Mouse (Mus musculus) lung, embryonic 16.5 days (tissue): ENCODE measurements around the gene Atp2a2. TPM values are rescaled to one million over a fixed set of nuclear protein-coding genes. Genes with fewer than 3 reads are reported as not detected.

ENCODE experiments used
- ATAC-seq: fragments of 200-750 bp; cut with Nextera tagmentation; 2 replicates; pipeline ENCODE4 v1.8.0; 2017; ENCODE audit warnings: low read depth, mild to moderate bottlenecking, moderate library complexity
- H3K27ac ChIP-seq: fragments of 300-500 bp; sonication (generic); 2 replicates; pipeline ENCODE4 v1.5.1; 2014; ENCODE audit warnings: mild to moderate bottlenecking, control low read depth, low read length
- H3K27me3 ChIP-seq: fragments of 300-500 bp; sonication (generic); 2 replicates; pipeline ENCODE4 v1.6.1; 2014; ENCODE audit warnings: low read depth, low read length, mixed read lengths; ENCODE audit not compliant: control insufficient read depth, insufficient read depth
- H3K36me3 ChIP-seq: fragments of 300-500 bp; sonication (generic); 2 replicates; pipeline ENCODE4 v1.6.1; 2014; ENCODE audit warnings: low read length; ENCODE audit not compliant: control insufficient read depth, insufficient read depth
- H3K4me1 ChIP-seq: fragments of 300-500 bp; sonication (generic); replicated peaks from 2 replicates; pipeline ENCODE4 v1.6.1; 2014; ENCODE audit warnings: low read length, mixed read lengths; ENCODE audit not compliant: control insufficient read depth, insufficient read depth
- H3K4me2 ChIP-seq: fragments of 300-500 bp; sonication (generic); 2 replicates; pipeline ENCODE4 v1.6.1; 2014; ENCODE audit warnings: low read depth, low read length, control low read depth
- H3K4me3 ChIP-seq: fragments of 300-500 bp; sonication (generic); 2 replicates; pipeline ENCODE4 v1.5.1; 2014; ENCODE audit warnings: mild to moderate bottlenecking, low read length, control low read depth
- H3K9ac ChIP-seq: fragments of 300-500 bp; sonication (generic); 2 replicates; pipeline ENCODE4 v1.6.1; 2014; ENCODE audit warnings: low read length, control low read depth
- H3K9me3 ChIP-seq: fragments of 300-500 bp; sonication (generic); 2 replicates; pipeline ENCODE4 v1.6.1; 2016; ENCODE audit warnings: low read length; ENCODE audit not compliant: control insufficient read depth
- WGBS: fragments of 180-500 bp; shearing (Covaris S2); extraction: QIAGEN DNeasy Blood & Tissue Kit; methylation state at CpG from one replicate; pipeline ENCODE4 v1.1.7; 2014; 5-methylcytosine and 5-hydroxymethylcytosine counted together
- polyA plus RNA-seq: library from polyadenylated mRNA; unstranded; fragments of >200 nt; fragmentation: Nextera tagmentation; extraction: Ambion mirVana; gene quantifications from 2 replicates; pipeline ENCODE4 v1.2.1, GENCODE M21; 2015

The Atp2a2 gene
- 28.8 TPM in 2 replicates for polyA plus RNA-seq

DNA sequence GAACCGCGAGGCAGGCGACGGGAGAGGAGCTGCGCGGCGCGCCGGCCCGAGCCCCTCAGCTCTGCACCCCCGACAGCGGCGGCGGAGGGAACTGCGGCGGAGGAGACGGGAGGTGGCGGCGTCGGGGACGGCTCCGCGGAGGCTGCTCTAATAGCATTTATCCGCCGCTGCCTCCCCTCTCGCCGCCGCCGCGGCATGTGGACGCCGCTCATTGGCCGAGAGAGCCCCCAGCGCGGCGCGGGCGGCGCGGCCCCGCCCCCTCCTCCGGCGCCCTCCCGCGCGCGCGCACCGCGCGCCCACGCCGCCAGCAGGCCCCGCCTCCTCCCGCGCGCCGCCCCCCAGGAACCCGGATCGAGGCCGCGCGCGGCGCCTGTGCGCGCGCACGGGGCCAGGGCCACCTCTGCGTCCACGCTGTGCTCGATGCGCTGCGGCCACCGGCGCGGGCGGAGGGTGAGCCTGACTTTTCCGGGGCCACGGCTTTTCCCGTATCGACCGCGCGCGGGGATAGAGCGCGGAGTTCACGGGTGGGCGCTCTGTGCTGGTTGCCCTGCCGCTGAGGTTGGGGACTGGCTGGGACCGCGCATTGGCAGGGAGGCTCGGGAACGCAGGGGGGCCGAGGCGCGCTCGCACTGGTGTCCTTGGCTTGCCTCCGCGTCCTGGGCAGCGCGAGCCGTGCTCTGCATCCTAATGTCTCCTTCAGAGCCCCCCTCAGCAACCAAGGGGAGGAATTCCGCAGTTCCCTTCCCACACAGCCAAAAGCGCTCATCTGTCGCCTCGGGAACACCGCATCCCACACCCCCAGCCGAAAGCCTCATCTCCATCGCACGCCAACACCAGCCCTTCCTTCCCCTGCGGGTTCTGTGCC is at the start of gene Atp2a2:
Atp2a2 (minus strand) TSS at position 149 of the 865 bp plus-strand sequence.
- ATAC-seq = peak; percentile 95
- H3K9ac ChIP-seq = peak within 1 kb of the TSS; percentile 99
- WGBS = 0% methylated on average over 67 of the region's 113 CpGs

DNA sequence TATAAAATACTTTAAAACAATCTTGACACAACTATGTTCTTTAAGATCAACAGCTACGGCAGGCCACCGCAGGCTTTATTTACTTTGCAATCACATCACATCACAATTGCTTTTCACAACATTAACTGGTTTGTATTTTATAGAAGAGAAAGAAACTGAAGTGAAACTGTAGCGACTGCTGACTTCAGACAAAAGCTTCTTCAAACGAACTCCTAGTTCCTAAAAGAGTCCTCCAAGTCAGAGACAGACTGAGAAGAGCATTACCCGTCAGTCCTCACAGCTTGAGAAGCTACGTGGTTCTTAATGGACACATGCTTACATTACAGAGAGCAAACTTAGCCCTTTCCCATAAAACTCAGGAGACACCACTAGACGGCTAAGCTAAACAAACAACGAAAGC is 48.4 kb upstream of the Atp2a2 start:
- Histone ChIP-seq H3K27ac (no peak overlapping the region), H3K4me3 (no peak overlapping the region), H3K27me3 (no peaks in the 10 kb centered on the region), H3K9ac (no peak overlapping the region), H3K36me3 (no peaks in the 10 kb centered on the region), H3K9me3 (no peaks in the 10 kb centered on the region), H3K4me2 (peak overlapping the region; percentile 26), H3K4me1 (peaks cover 23% of the 10 kb centered on the region)
- 20% methylated on average over 8 of the region's 8 CpGs for WGBS
- 0 out of 2 replicates have a peak, but pooled peaks have one; percentile 41 for ATAC-seq

More for the DNA sequence above, at the start of gene Atp2a2:
- Histone ChIP-seq H3K4me2 (peak within 1 kb of the TSS; percentile 72), H3K9me3 (peaks cover 5% of the 10 kb centered on the region; the same call in 1 of the 2 replicates), H3K27ac (peak within 1 kb of the TSS; percentile 98), H3K4me1 (peaks cover 24% of the 10 kb centered on the region), H3K4me3 (peak within 1 kb of the TSS; percentile 97), H3K27me3 (no peaks in the 10 kb centered on the region), H3K36me3 (peaks cover 3% of the 10 kb centered on the region; the same call in 1 of the 2 replicates)

DNA sequence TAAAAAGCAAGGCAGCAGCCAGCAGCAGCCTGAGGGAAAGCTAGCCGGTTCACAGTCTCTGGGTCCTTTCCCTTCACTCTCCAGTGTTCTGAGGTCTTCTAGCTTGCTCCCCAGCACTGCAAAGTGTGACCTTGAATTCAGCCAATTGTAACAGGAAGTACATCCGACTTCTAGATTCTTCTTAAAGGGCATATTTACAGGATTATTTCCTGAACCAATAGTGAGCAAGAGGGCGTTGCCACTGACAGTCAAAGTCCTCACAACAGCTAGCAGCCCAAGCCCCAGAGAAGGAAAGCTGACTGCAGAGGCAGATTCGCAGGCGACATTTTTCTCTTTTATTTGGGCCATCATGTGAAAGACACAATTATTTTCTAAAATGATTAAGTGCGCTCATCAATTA is 46.6 kb upstream of the Atp2a2 start:
- no peak overlapping the region for H3K4me3 ChIP-seq
- H3K36me3 ChIP-seq = no peaks in the 10 kb centered on the region
- no peak overlapping the region for H3K4me2 ChIP-seq
- H3K27me3 ChIP-seq = no peaks in the 10 kb centered on the region
- peak; percentile 67 for ATAC-seq
- no peaks in the 10 kb centered on the region for H3K9me3 ChIP-seq
- H3K27ac ChIP-seq = peak overlapping the region; percentile 52
- no peak overlapping the region for H3K9ac ChIP-seq
- peaks cover 23% of the 10 kb centered on the region for H3K4me1 ChIP-seq
- 52% methylated on average over 6 of the region's 6 CpGs for WGBS

DNA sequence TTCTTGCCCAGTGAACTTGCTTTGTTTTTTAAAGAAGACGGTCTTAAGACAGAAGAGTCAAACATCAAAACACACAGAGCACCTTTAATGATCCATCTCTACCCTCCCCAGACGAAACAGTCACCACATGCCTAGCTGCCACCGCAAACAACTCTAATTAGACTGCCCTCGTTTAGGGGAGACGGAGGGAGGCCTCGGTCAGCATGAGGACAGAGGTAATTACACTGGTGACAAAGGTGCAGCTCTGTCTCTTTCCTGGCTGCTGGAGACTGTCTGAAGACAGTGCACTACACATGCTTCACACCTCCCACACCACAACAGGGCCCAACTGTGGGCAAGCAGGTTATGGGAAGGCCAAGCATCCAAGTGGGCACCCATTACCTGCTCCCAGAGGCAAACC is 45.8 kb upstream of the Atp2a2 start:
- H3K36me3 ChIP-seq = no peaks in the 10 kb centered on the region
- no peaks in the 10 kb centered on the region for H3K27me3 ChIP-seq
- no peaks in the 10 kb centered on the region for H3K9me3 ChIP-seq
- WGBS = 77% methylated on average over 6 of the region's 6 CpGs
- H3K9ac ChIP-seq = no peak overlapping the region
- H3K4me2 ChIP-seq = no peak overlapping the region
- no peak overlapping the region for H3K27ac ChIP-seq
- no peak overlapping the region for H3K4me3 ChIP-seq
- peaks cover 23% of the 10 kb centered on the region for H3K4me1 ChIP-seq
- no peak for ATAC-seq

DNA sequence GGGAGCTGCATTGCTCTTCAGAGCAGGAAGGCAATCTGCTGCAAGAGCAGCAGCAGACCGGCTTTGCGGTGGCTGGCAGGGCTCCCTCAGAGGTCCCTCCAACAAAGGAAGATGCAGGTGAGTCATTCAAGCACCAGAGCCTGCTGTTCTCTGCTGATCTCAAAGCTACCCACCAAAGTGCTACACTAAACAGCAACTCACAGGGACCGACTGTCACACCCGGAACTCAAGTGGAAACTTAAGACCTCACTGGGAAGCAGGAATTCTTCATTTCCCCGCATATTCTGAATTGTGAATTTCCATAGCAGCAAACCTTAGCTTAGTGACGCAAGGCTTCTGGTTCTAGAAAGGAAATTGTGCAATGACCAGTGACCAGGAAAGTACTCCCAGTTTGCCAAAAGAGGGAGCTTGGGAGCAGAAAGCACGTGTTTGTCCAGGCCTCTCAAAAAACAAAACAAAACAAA is 45.3 kb upstream of the Atp2a2 start:
- Histone ChIP-seq H3K27ac (no peak overlapping the region), H3K4me3 (no peak overlapping the region), H3K9me3 (no peaks in the 10 kb centered on the region), H3K4me1 (peaks cover 23% of the 10 kb centered on the region), H3K36me3 (no peaks in the 10 kb centered on the region), H3K4me2 (no peak overlapping the region), H3K27me3 (no peaks in the 10 kb centered on the region), H3K9ac (0 out of 2 replicates have a peak overlapping the region, but pooled peaks have one; percentile 8)
- WGBS = 48% methylated on average over 7 of the region's 7 CpGs
- peak; percentile 42; the same call in 1 of the 2 replicates for ATAC-seq

DNA sequence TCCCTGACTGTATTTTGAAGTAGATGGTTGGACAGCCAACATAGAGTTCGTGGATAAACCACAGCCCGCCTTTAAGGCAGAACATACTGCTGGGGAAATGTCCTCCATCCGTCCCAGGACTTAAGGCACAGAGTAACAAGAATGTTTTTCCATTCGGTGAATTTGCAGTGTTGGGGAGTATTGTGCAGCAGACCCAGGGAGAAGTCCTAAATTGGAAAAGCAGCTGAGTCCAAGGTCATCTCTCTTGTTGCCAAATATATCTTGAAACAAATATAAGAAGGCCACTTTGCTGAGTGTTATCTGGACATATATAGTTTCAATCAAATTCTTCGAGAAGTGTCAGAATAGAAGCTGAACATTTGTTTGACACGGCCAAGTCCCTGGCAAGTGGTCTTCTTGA is 41.4 kb upstream of the Atp2a2 start:
- Histone ChIP-seq H3K9ac (no peak overlapping the region), H3K36me3 (no peaks in the 10 kb centered on the region), H3K4me1 (peaks cover 5% of the 10 kb centered on the region; the same call in 1 of the 2 replicates), H3K4me3 (no peak overlapping the region), H3K27me3 (no peaks in the 10 kb centered on the region), H3K4me2 (no peak overlapping the region), H3K27ac (no peak overlapping the region; the same call in 1 of the 2 replicates), H3K9me3 (no peaks in the 10 kb centered on the region)
- WGBS = 74% methylated on average over 6 of the region's 6 CpGs
- no peak for ATAC-seq

DNA sequence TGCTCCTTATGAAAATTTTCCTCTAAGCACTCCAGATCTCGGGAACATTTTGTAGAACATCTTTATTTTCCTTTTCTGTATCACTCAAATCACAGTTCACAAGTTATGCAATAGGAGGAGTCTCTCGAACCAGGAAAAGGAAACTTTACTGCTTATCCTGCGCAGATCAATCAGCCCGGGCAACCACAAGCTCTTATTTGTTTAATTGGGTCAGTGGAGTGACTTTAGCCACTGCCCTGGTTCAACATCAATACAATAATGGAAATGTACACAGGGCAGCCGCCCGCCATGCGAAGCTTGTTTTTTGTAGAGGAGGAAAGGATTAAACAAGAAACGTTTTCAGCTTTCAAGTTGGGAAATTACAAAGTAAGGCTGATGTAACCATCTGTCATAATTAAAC is 39.8 kb upstream of the Atp2a2 start:
- no peaks in the 10 kb centered on the region for H3K36me3 ChIP-seq
- no peak for ATAC-seq

DNA sequence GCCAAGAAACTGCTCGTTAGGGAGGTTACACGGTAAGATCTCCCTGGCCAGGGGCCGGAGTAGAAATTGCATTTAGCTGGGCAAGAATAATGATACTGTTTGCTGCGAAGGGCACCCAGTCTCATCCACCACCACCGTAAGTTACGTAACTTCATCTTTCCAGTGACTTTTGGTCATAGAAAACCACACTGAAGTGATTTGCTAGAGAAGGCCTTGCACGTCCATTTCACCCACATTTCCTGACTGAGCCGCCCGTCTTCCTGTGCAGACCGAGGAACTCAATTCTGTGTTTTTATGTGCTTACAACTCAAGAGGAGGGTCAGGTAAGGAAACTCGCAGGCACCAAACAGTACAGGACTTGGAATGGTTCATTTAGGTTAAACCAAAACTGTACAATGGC is 36.1 kb upstream of the Atp2a2 start:
- H3K27ac ChIP-seq = no peak overlapping the region
- H3K4me1 ChIP-seq = no peaks in the 10 kb centered on the region
- H3K36me3 ChIP-seq = no peaks in the 10 kb centered on the region
- no peak for ATAC-seq
- WGBS = 88% methylated on average over 11 of the region's 11 CpGs
- no peak overlapping the region for H3K9ac ChIP-seq
- no peak overlapping the region for H3K4me2 ChIP-seq
- H3K9me3 ChIP-seq = no peaks in the 10 kb centered on the region
- H3K27me3 ChIP-seq = no peaks in the 10 kb centered on the region
- H3K4me3 ChIP-seq = no peak overlapping the region

More for the DNA sequence above, 39.8 kb upstream of the Atp2a2 start:
- Histone ChIP-seq H3K9ac (no peak overlapping the region), H3K9me3 (no peaks in the 10 kb centered on the region), H3K4me2 (no peak overlapping the region), H3K4me1 (no peaks in the 10 kb centered on the region), H3K27me3 (no peaks in the 10 kb centered on the region), H3K27ac (no peak overlapping the region), H3K4me3 (no peak overlapping the region)
- WGBS = 70% methylated on average over 8 of the region's 8 CpGs

DNA sequence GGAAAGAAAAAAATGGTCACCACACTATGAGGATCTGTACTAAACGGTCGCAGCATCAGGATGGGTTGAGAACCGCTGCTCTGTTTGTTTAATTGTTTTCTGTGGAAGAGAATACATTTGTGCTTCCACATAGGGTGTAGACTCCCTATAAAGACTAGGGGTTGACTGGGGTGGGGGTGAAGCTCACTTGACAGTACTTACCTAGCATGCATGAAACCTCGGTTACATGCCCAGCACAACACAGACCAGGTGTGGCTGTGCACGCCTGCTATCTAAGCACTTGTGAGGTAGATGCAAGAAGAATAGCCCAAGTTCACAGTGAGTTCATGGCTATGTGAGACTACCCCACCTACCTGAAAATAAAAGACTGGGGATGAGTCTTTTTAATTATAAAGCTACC is 35.6 kb upstream of the Atp2a2 start:
- no peak overlapping the region for H3K9ac ChIP-seq
- ATAC-seq = no peak
- no peaks in the 10 kb centered on the region for H3K4me1 ChIP-seq
- WGBS = 93% methylated on average over 5 of the region's 5 CpGs
- no peak overlapping the region for H3K4me2 ChIP-seq
- no peaks in the 10 kb centered on the region for H3K9me3 ChIP-seq
- H3K4me3 ChIP-seq = no peak overlapping the region
- no peaks in the 10 kb centered on the region for H3K27me3 ChIP-seq
- no peaks in the 10 kb centered on the region for H3K36me3 ChIP-seq
- H3K27ac ChIP-seq = no peak overlapping the region
